Mouse (Mus musculus) granulocyte monocyte progenitor cell, adult 5-6 weeks (primary cell): ENCODE results near the gene Mrpl11. TPM values are rescaled to one million over a fixed set of nuclear protein-coding genes. Genes with fewer than 3 reads are reported as not detected.
"Not testable (repeated sequence)": the region's sequence is repeated elsewhere in the genome, so short reads cannot be mapped to it uniquely, and the experiment has no call there.

Source experiments
- ATAC-seq: replicated peaks from 2 replicates; pipeline ENCODE4 v1.8.0; 2016; ENCODE audit warnings: mild to moderate bottlenecking, moderate TSS enrichment, inconsistent platforms; ENCODE audit not compliant: poor library complexity, severe bottlenecking
- total RNA-seq, 2 experiments: library from RNA; stranded (forward) in 1 of 2; stranded (reverse) in 1 of 2; fragments of 200-712, 200-1000 nt in 1 of 2; fragments of >200 nt in 1 of 2; fragmentation: Nextera tagmentation in 1 of 2; gene quantifications; 2 replicates each; pipeline ENCODE4 v1.2.3; 2014 to 2017

Mrpl11 gene
- total RNA-seq (2014; fragmentation: Nextera tagmentation) = 51.9 and 53.3 TPM in 2 replicates
- 58.8 and 81.4 TPM in 2 replicates for total RNA-seq (2017)

- ATAC-seq = peak; percentile 99
These were observed at the start of gene Mrpl11 for GRCm38 (mm10) chr19:4961928-4962601. Gene Mrpl11 (plus strand): TSS chr19:4962147.

- no peak for ATAC-seq
These were observed 45.9 kb upstream of the Mrpl11 start for GRCm38 (mm10) chr19:4915924-4916603.

GRCm38 (mm10) chr19:4916827-4917226, 45.1 kb upstream of the Mrpl11 start:
- ATAC-seq = no peak

GRCm38 (mm10) chr19:4919652-4920051, 42.3 kb upstream of the Mrpl11 start:
- no peak for ATAC-seq

- no peak for ATAC-seq
These were observed 36.7 kb upstream of the Mrpl11 start for GRCm38 (mm10) chr19:4925121-4925860.

DNA sequence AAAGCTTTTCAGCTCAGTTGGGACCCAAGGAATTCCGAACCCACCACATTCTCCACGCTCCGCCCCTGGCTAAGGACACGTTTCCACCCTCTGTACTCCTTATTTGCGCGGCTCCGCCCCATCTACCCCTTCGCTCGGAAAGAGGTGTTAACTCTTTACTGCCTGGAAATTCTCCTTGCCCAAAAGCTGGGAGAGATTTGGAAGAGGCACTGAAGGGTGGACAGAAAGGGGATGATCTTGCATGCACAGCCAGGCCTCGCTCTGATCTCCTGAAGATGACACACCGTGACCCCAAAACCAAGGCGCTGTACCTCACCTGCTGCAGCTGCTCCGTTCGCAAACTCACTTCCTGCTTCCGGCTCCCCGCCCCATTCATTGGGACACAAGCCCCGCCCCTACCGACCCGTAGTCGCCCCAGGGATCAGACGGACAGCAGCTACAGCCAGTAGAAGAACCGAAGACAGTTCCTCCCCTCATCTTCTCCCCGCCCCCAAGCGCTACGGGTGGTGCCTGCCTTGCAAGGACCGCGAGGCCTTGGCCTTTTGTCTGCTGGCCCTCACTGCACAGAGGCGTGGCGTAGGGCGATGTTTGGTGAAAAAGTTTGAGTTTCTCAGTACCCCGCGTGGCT, 33.9 kb upstream of the Mrpl11 start, which contains the start of gene Dpp3:
Gene Dpp3, minus strand, starts transcription at position 384 of the 628 bp plus-strand sequence.
- ATAC-seq = peak; percentile 99

GRCm38 (mm10) chr19:4928781-4929180, 33.2 kb upstream of the Mrpl11 start:
- no peak for ATAC-seq

DNA sequence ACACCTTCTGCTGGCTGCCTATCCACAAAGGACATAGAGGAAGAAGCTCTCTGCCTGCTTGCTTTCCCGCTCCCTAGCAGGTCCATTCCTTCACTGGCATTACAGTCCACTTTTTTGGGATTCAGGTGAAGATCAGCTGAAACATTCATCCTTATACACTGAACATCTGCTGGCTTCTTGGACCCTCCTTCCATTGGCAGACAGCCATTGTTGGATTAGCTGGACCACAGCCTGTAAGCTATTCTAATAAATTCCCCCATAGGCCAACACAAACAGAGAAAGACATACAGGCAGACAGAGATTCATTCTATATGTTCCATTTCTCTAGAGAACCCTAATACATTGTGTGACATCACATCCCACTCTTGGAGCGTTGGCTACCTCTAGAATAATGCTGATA, 25.1 kb upstream of the Mrpl11 start:
- no peak for ATAC-seq

- ATAC-seq = no peak
These were observed 24.3 kb upstream of the Mrpl11 start for GRCm38 (mm10) chr19:4937444-4938310.

DNA sequence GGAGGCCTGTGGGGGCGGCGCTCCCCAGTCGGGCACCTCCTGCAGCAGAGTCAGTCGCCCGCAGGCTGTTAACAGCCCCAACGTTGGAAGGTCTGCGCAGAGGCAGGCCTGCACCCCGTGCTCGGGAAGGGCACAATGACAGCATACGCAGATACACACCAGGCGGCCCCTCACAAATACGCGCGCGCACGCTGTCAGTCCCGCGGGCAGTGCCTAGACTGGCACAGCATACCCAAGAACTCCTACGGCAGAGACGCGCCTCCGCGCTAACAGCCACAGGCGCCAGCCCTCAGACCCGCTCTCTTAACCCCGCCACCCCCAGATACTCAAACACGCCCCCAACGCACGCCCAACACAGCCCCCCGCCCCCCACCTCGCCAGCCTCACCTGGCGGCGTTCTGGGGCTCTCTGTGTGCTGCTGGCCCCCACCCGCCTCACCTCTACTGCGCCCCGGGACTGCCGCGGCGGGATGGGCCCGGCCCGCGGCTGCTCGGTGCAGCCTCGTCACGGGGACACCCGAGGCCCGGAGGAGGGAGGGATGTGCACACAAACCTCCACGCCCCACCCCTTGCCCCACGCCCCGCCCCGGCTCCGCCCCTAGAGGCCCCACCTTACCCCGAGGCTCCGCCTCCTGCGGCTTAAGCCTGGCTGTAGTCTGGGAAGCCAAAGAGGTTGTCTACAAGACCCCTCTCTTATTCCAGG, 19.2 kb upstream of the Mrpl11 start, which contains the start of gene Peli3:
Gene Peli3, minus strand, starts transcription at position 577 of the 702 bp plus-strand sequence.
- ATAC-seq = peak; percentile 87

DNA sequence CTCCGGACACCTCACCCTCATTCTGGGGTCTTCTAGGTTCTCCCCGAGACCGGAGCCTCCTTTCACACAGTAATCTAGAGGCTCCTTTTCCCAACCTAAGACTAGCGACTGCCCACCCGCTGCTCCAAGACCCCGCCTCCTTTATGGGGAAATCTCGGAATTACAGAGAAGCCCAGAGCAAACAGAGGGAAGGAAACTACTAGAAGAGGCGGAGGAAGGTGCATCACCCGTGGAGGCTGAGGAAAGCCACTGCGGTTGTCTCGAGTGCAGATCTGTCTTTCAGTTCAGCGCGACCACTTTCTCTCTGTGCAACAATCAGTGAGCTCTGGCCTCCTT, 18.7 kb upstream of the Mrpl11 start:
- peak; percentile 65 for ATAC-seq

GRCm38 (mm10) chr19:4945540-4945939, 16.4 kb upstream of the Mrpl11 start:
- no peak for ATAC-seq

DNA sequence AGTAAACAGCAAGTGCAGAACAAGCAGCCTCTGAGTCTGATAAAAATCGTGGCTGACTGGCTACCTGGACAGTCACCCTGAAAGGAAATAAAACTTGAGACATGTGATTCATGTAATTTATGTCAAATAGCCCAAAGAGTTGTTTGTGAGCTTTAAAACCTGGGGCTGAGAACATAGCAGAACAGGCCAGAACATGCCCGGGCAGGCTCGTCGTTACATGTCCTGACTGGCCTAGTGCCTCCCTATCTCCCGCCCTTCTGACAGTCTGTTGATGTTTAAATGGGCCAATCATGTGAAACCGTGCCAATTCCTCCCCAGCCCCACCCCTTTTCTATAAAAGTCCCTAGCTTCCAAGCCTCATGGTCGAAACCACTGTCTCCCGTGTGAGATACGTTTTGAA, 13.3 kb upstream of the Mrpl11 start:
- ATAC-seq = not testable (repeated sequence)

- peak; percentile 84 for ATAC-seq
These were observed 6.3 kb downstream of the Mrpl11 start for GRCm38 (mm10) chr19:4968236-4968635.

- no peak for ATAC-seq
These were observed 19.8 kb downstream of the Mrpl11 start for GRCm38 (mm10) chr19:4981767-4982166.

DNA sequence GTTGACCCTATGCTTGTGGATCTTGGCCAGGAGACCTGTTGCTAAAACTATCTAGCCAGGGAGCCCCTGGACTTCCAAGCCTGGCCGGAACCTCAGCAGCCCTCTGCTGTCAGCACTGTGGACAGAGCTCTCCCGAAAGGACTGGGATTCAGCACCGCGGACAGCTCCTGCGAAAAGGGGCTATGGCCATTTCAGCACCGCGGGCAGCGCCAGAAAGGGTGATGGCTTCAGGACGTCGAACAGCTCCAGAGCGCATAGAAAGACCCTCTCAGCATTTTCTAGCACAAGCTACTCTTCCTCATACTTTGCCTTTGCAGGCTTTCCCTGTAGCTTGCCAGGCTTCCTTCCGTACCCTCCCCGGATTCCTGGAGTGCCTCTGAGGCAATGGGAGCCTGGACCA, 27.1 kb downstream of the Mrpl11 start:
- peak; percentile 91 for ATAC-seq

GRCm38 (mm10) chr19:4989434-4990255, 27.7 kb downstream of the Mrpl11 start:
- no peak for ATAC-seq

GRCm38 (mm10) chr19:4990256-4990625, 28.3 kb downstream of the Mrpl11 start, which contains the start of gene Npas4:
Gene Npas4 (minus strand): TSS chr19:4990316.
- no peak for ATAC-seq
